Mouse (Mus musculus): Measurements from ENCODE around the gene Ttc4. TPM values are rescaled to one million over a fixed set of nuclear protein-coding genes. Genes with fewer than 3 reads are reported as not detected.

Gene Ttc4
- polyA plus RNA-seq, 1 experiment: 45.1 TPM

GRCm38 (mm10) chr4:106693841-106694430, 15.2 kb upstream of the Ttc4 start:
- Histone ChIP-seq H3K4me1 (ENCODE audit: control insufficient read depth, insufficient read depth, low read length) (no peaks in the 10 kb centered on the region), H3K4me3 (ENCODE audit: insufficient read depth, low read length) (no peak overlapping the region), H3K27ac (ENCODE audit: insufficient read depth, low read length) (no peak overlapping the region)
- TF ChIP-seq CTCF (IDR thresholded peaks at IDR 0.05; ENCODE audit: borderline replicate concordance, insufficient read depth, low read length): no peak
- no peak for TF ChIP-seq POLR2A (IDR thresholded peaks at IDR 0.05; ENCODE audit: low read depth, low read length)

- no peaks in the 10 kb centered on the region for H3K4me1 ChIP-seq (ENCODE audit: control insufficient read depth, insufficient read depth, low read length)
- TF ChIP-seq POLR2A (IDR thresholded peaks at IDR 0.05; ENCODE audit: low read depth, low read length): no peak
- no peak for TF ChIP-seq CTCF (IDR thresholded peaks at IDR 0.05; ENCODE audit: borderline replicate concordance, insufficient read depth, low read length)
- H3K27ac ChIP-seq (ENCODE audit: insufficient read depth, low read length): no peak overlapping the region
- H3K4me3 ChIP-seq (ENCODE audit: insufficient read depth, low read length): no peak overlapping the region
Measured at GRCm38 (mm10) chr4:106688636-106689296, 10.0 kb upstream of the Ttc4 start.

- no peaks in the 10 kb centered on the region for H3K4me1 ChIP-seq (ENCODE audit: control insufficient read depth, insufficient read depth, low read length)
- no peak overlapping the region for H3K27ac ChIP-seq (ENCODE audit: insufficient read depth, low read length)
- no peak overlapping the region for H3K4me3 ChIP-seq (ENCODE audit: insufficient read depth, low read length)
- TF ChIP-seq POLR2A (IDR thresholded peaks at IDR 0.05; ENCODE audit: low read depth, low read length) (no peak), CTCF (IDR thresholded peaks at IDR 0.05; ENCODE audit: borderline replicate concordance, insufficient read depth, low read length) (no peak)
Measured at GRCm38 (mm10) chr4:106680955-106681354, 2.2 kb upstream of the Ttc4 start.

- Histone ChIP-seq H3K27ac (ENCODE audit: insufficient read depth, low read length) (no peak overlapping the region), H3K4me1 (ENCODE audit: control insufficient read depth, insufficient read depth, low read length) (no peaks in the 10 kb centered on the region), H3K4me3 (ENCODE audit: insufficient read depth, low read length) (no peak overlapping the region)
- TF ChIP-seq POLR2A (IDR thresholded peaks at IDR 0.05; ENCODE audit: low read depth, low read length) (no peak), CTCF (IDR thresholded peaks at IDR 0.05; ENCODE audit: borderline replicate concordance, insufficient read depth, low read length) (no peak)
Measured at GRCm38 (mm10) chr4:106679152-106679551, 408 bp upstream of the Ttc4 start.

- no peak overlapping the region for H3K27ac ChIP-seq (ENCODE audit: insufficient read depth, low read length)
- TF ChIP-seq CTCF (IDR thresholded peaks at IDR 0.05; ENCODE audit: borderline replicate concordance, insufficient read depth, low read length): no peak
- TF ChIP-seq POLR2A (IDR thresholded peaks at IDR 0.05; ENCODE audit: low read depth, low read length): no peak
- no peaks in the 10 kb centered on the region for H3K4me1 ChIP-seq (ENCODE audit: control insufficient read depth, insufficient read depth, low read length)
- no peak overlapping the region for H3K4me3 ChIP-seq (ENCODE audit: insufficient read depth, low read length)
Measured at GRCm38 (mm10) chr4:106676749-106677148, 2.0 kb downstream of the Ttc4 start.

- H3K4me1 ChIP-seq (ENCODE audit: control insufficient read depth, insufficient read depth, low read length): no peaks in the 10 kb centered on the region
- H3K27ac ChIP-seq (ENCODE audit: insufficient read depth, low read length): no peak overlapping the region
- no peak overlapping the region for H3K4me3 ChIP-seq (ENCODE audit: insufficient read depth, low read length)
- TF ChIP-seq CTCF (IDR thresholded peaks at IDR 0.05; ENCODE audit: borderline replicate concordance, insufficient read depth, low read length) (no peak), POLR2A (IDR thresholded peaks at IDR 0.05; ENCODE audit: low read depth, low read length) (no peak)
Measured at GRCm38 (mm10) chr4:106666546-106666945, 12.2 kb downstream of the Ttc4 start.

GRCm38 (mm10) chr4:106665673-106666072, 13.1 kb downstream of the Ttc4 start:
- Histone ChIP-seq H3K27ac (ENCODE audit: insufficient read depth, low read length) (no peak overlapping the region), H3K4me3 (ENCODE audit: insufficient read depth, low read length) (no peak overlapping the region), H3K4me1 (ENCODE audit: control insufficient read depth, insufficient read depth, low read length) (no peaks in the 10 kb centered on the region)
- TF ChIP-seq POLR2A (IDR thresholded peaks at IDR 0.05; ENCODE audit: low read depth, low read length) (no peak), CTCF (IDR thresholded peaks at IDR 0.05; ENCODE audit: borderline replicate concordance, insufficient read depth, low read length) (no peak)

- Histone ChIP-seq H3K4me1 (ENCODE audit: control insufficient read depth, insufficient read depth, low read length) (no peaks in the 10 kb centered on the region), H3K4me3 (ENCODE audit: insufficient read depth, low read length) (no peak overlapping the region), H3K27ac (ENCODE audit: insufficient read depth, low read length) (no peak overlapping the region)
- TF ChIP-seq CTCF (IDR thresholded peaks at IDR 0.05; ENCODE audit: borderline replicate concordance, insufficient read depth, low read length) (no peak), POLR2A (IDR thresholded peaks at IDR 0.05; ENCODE audit: low read depth, low read length) (no peak)
Measured at GRCm38 (mm10) chr4:106665269-106665668, 13.5 kb downstream of the Ttc4 start.

- Histone ChIP-seq H3K27ac (ENCODE audit: insufficient read depth, low read length) (no peak overlapping the region), H3K4me3 (ENCODE audit: insufficient read depth, low read length) (no peak overlapping the region)
Measured at GRCm38 (mm10) chr4:106664697-106665096, 14.0 kb downstream of the Ttc4 start.

GRCm38 (mm10) chr4:106663956-106664470, 14.7 kb downstream of the Ttc4 start:
- H3K4me3 ChIP-seq (ENCODE audit: insufficient read depth, low read length): no peak overlapping the region
- H3K4me1 ChIP-seq (ENCODE audit: control insufficient read depth, insufficient read depth, low read length): no peaks in the 10 kb centered on the region
- TF ChIP-seq POLR2A (IDR thresholded peaks at IDR 0.05; ENCODE audit: low read depth, low read length): no peak
- no peak overlapping the region for H3K27ac ChIP-seq (ENCODE audit: insufficient read depth, low read length)

More at GRCm38 (mm10) chr4:106664697-106665096, 14.0 kb downstream of the Ttc4 start:
- H3K4me1 ChIP-seq (ENCODE audit: control insufficient read depth, insufficient read depth, low read length): no peaks in the 10 kb centered on the region
- no peak for TF ChIP-seq POLR2A (IDR thresholded peaks at IDR 0.05; ENCODE audit: low read depth, low read length)
- no peak for TF ChIP-seq CTCF (IDR thresholded peaks at IDR 0.05; ENCODE audit: borderline replicate concordance, insufficient read depth, low read length)

All from embryonic fibroblast, embryonic 13.5 days (primary cell).